Mouse (Mus musculus) forebrain, postnatal 0 days (tissue): Measurements from ENCODE around the gene Ptf1a. TPM values are rescaled to one million over a fixed set of nuclear protein-coding genes. Genes with fewer than 3 reads are reported as not detected.

Source experiments
- ATAC-seq: fragments of 200-750 bp; cut with Nextera tagmentation; 2 replicates; pipeline ENCODE4 v1.8.0; 2017; ENCODE audit warnings: mild to moderate bottlenecking, moderate library complexity
- DNase-seq: peaks from one replicate; pipeline ENCODE4 v3.0.0-alpha.2; 2015
- H3K27ac ChIP-seq: fragments of 300-500 bp; sonication (generic); 2 replicates; pipeline ENCODE4 v1.5.1; 2014; ENCODE audit warnings: low read depth, mild to moderate bottlenecking, antibody characterized with exemption, low read length, moderate library complexity, mixed read lengths
- H3K27me3 ChIP-seq: fragments of 300-500 bp; sonication (generic); 2 replicates; pipeline ENCODE4 v1.6.1; 2014; ENCODE audit warnings: mild to moderate bottlenecking, low read length, mixed read lengths; ENCODE audit not compliant: insufficient read depth
- H3K36me3 ChIP-seq: fragments of 300-500 bp; sonication (generic); 2 replicates; pipeline ENCODE4 v1.6.1; 2014; ENCODE audit warnings: mild to moderate bottlenecking, moderate library complexity; ENCODE audit not compliant: insufficient read depth
- H3K4me1 ChIP-seq: fragments of 300-500 bp; sonication (generic); 2 replicates; pipeline ENCODE4 v1.6.1; 2014; ENCODE audit warnings: antibody characterized with exemption; ENCODE audit not compliant: insufficient read depth
- H3K4me2 ChIP-seq: fragments of 300-500 bp; sonication (generic); 2 replicates; pipeline ENCODE4 v1.6.1; 2014; ENCODE audit warnings: low read depth, mild to moderate bottlenecking, moderate library complexity
- H3K4me3 ChIP-seq: fragments of 300-500 bp; sonication (generic); 2 replicates; pipeline ENCODE4 v1.5.1; 2014; ENCODE audit warnings: low read depth, low read length, mixed read lengths
- H3K9ac ChIP-seq: fragments of 300-500 bp; sonication (generic); 2 replicates; pipeline ENCODE4 v1.6.1; 2014; ENCODE audit warnings: mild to moderate bottlenecking
- H3K9me3 ChIP-seq: fragments of 300-500 bp; sonication (generic); 2 replicates; pipeline ENCODE4 v1.6.1; 2016; ENCODE audit warnings: low read length
- CTCF ChIP-seq: sonication (generic); IDR thresholded peaks from 2 replicates; pipeline ENCODE4 v1.5.1; 2016; ENCODE audit warnings: antibody characterized with exemption, control low read depth, low read depth
- WGBS: fragments of 180-500 bp; shearing (Covaris S2); extraction: QIAGEN DNeasy Blood & Tissue Kit; methylation state at CpG from one replicate; pipeline ENCODE4 v1.1.7; 2014; 5-methylcytosine and 5-hydroxymethylcytosine counted together
- polyA plus RNA-seq: library from polyadenylated mRNA; unstranded; fragments of >200 nt; fragmentation: Nextera tagmentation; extraction: Ambion mirVana; gene quantifications from 2 replicates; pipeline ENCODE4 v1.2.1, GENCODE M21; 2015
- total RNA-seq: library from RNA; depleted of rRNA; stranded (reverse); fragments of >200 nt; gene quantifications from 2 replicates; pipeline ENCODE4 v1.2.3, GENCODE M21; 2014; rRNA removed

Gene Ptf1a
- total RNA-seq (not detected in 2 replicates), polyA plus RNA-seq (not detected in 2 replicates)

DNA sequence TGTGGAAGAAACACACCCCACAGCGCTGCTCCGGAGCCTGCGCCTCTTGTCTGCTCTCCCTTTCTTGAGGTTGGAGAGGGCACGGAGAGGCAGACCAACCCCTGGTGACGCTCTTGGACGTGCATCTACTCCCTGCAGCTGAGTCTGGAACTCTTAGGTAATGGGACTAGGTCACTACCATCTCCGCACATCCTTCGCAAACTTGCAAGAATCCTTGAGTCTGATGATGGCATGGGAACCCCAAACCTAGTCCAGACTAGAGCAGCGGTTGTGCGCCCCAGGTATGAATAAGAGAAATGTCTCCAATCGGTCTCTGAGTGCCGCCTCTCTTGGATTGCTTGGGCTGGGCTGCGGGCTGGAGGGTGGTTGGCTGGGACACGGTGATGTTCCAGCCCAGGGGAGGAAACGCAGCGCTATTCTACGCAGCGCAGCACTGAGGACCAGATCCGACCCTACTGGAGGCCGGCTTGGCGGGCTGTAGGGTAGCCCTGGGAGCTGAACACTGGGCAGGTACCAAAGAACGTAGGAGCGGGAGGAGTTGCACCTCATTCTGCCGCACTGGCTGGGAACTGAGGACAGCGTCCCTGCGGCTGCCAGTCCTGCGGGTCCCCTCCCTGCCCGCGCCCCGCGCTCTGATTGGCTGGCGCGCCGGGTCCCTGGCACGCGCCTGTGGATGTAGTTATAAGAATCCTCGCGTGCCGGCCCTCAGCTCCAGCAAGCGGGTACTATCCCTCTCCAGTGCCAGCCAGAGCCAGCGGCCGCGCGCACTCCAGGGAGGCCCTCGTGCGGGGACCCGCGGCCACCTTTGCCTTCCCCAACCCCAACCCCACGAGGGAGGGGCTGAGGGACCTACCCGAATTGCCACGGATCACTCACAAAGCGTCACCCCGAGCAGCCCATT is at the start of gene Ptf1a:
Ptf1a (plus strand) TSS at position 733 of the 901 bp plus-strand sequence.
- Histone ChIP-seq H3K4me3 (peak within 1 kb of the TSS; percentile 35), H3K36me3 (no peaks in the 10 kb centered on the region), H3K9me3 (no peaks in the 10 kb centered on the region), H3K4me2 (peak within 1 kb of the TSS; percentile 55), H3K27ac (no peak within 1 kb of the TSS), H3K9ac (no peak within 1 kb of the TSS), H3K27me3 (peaks cover 85% of the 10 kb centered on the region), H3K4me1 (peaks cover 4% of the 10 kb centered on the region; the same call in 1 of the 2 replicates)
- DNase-seq = no peak
- peak; percentile 51 for ATAC-seq
- TF ChIP-seq CTCF = no peak
- WGBS = 1% methylated on average over 53 of the region's 53 CpGs

DNA sequence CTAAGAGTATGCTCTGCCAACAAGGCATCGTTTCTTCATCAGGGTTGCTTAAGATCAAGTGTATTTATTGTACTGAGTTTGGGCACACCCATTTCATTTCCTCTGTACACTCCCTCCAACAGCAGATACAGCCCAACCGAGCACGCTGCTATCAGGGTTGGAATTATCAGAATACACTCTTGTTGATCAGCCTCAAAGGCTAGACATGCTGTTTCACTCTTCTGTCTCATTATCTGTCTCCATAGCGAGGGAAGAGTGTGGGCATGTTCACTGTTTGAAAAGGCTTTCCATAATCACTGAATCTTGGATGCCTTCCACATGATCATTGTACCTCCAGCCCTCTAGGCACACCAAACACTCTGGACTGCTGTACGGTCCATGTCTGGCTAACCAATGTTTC is 40.1 kb upstream of the Ptf1a start:
- WGBS = 49% methylated on average over 5 of the region's 5 CpGs
- no peaks in the 10 kb centered on the region for H3K9me3 ChIP-seq

DNA sequence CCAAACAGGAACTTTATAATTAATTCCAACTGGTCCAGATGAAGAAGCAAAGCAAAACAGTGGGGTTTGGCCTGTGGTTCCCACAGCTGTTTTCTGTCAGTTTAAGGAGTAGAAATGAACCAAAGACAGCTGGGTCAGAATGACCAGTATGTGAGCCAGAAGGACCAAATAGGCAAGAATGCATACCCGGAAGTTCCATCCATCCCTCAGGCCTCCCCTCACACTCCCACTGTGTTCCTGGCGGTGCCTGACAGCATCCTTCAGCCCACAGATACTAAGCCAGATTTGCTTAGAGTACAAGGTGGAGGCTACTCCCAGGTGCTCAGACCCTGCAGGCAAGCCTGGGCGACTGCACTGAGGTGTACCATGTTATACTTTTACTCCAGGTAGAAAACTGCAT is 38.9 kb upstream of the Ptf1a start:
- Histone ChIP-seq H3K4me2 (no peak overlapping the region), H3K9ac (no peak overlapping the region), H3K36me3 (no peaks in the 10 kb centered on the region), H3K4me1 (no peaks in the 10 kb centered on the region), H3K27ac (no peak overlapping the region), H3K9me3 (no peaks in the 10 kb centered on the region), H3K27me3 (no peaks in the 10 kb centered on the region), H3K4me3 (no peak overlapping the region)
- ATAC-seq = no peak
- 80% methylated on average over 3 of the region's 3 CpGs for WGBS
- DNase-seq = no peak
- no peak for TF ChIP-seq CTCF

More for the DNA sequence above, 40.1 kb upstream of the Ptf1a start:
- H3K4me2 ChIP-seq = no peak overlapping the region
- no peak overlapping the region for H3K4me3 ChIP-seq
- H3K36me3 ChIP-seq = no peaks in the 10 kb centered on the region
- no peaks in the 10 kb centered on the region for H3K27me3 ChIP-seq
- H3K9ac ChIP-seq = no peak overlapping the region
- ATAC-seq = no peak
- TF ChIP-seq CTCF = no peak
- no peaks in the 10 kb centered on the region for H3K4me1 ChIP-seq
- H3K27ac ChIP-seq = no peak overlapping the region
- no peak for DNase-seq

DNA sequence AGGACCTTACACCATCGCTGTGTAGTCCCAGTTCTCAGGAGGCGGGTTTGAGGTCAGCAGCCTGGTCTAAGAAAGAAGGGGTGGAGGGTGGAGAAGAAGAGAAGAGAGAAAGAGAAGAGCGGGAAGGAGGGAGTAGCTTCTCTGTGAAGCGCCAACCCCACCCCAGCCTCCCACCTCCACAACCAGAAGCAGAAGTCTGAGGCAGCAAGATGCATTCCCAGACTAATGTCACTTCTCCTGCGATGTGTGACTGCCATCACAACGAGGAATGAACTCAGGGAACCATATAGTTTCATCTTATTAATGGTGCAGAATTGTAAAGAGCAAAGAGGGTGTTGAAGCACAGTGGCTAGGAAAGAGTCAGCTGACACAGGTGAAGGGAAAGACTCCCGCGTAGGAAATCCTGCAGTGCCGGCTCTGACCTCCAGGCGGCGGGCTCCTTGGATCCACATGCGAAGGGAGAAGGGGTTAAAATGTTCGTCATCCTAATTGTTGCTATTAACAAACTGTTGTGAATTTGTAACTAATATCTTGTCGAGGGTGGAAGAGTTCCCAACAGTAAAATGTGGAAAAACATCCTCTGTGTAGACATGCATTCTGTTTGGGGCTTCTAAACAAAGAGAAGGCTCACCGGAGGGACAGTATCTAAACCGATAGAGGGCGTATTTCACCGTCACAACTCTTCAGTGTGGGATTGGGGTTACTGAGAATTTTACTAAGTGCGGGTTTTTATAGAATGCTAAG is 31.1 kb upstream of the Ptf1a start:
- TF ChIP-seq CTCF = peak; percentile 87
- H3K27ac ChIP-seq = no peak overlapping the region
- 21% methylated on average over 19 of the region's 19 CpGs for WGBS
- H3K9me3 ChIP-seq = no peaks in the 10 kb centered on the region
- H3K9ac ChIP-seq = no peak overlapping the region
- ATAC-seq (peak; percentile 80), DNase-seq (peak; percentile 82)
- H3K36me3 ChIP-seq = no peaks in the 10 kb centered on the region
- H3K4me1 ChIP-seq = no peaks in the 10 kb centered on the region
- H3K4me2 ChIP-seq = peak overlapping the region; percentile 60
- peak overlapping the region; percentile 37 for H3K4me3 ChIP-seq
- no peaks in the 10 kb centered on the region for H3K27me3 ChIP-seq

DNA sequence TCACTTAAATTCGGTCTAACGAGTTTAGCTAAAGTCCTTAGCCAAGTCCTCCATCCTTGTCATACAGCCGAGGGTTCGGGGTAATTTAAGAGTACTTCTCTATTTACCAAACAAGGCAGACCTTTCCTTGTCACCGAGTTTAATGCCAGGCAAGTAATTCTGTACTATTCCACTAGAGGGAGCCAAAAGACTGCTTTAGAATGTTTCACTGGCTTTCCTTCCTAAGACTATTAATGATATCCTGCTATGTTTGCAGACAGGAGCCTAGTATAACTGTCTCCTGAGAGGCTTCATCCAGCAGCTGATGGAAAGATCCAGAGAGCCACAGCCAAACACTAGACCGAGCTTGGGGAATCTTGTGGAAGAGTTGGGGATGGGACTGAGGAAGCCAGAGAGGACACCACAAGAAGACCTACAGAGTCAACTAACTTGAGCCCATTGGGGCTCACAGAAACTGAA is 30.4 kb upstream of the Ptf1a start:
- Histone ChIP-seq H3K4me3 (peak overlapping the region; percentile 37), H3K9ac (no peak overlapping the region), H3K4me1 (no peaks in the 10 kb centered on the region), H3K27me3 (no peaks in the 10 kb centered on the region), H3K9me3 (no peaks in the 10 kb centered on the region), H3K4me2 (peak overlapping the region; percentile 60), H3K27ac (no peak overlapping the region), H3K36me3 (no peaks in the 10 kb centered on the region)
- 3% methylated on average over 6 of the region's 6 CpGs for WGBS
- peak; percentile 79 for ATAC-seq
- DNase-seq = peak; percentile 92
- TF ChIP-seq CTCF = peak; percentile 87

DNA sequence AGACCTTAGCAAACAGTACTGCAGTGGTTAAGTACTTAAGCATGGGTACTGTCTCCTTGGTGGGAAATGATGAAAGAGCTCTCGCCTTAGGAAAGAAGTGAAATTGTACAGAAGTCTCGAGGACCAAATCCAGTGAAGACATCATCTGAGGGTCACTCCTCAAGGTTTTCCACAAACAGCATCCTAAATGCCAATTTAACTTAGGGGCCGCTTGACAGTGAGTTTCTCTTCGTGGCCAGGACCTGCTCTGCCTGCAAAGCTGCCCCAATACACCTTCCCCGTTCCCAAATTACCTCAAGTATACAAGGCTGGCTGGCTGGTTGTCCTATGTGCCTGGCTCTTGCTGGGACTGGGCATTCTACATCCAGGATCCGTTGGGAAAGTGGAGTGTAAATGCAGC is 29.4 kb upstream of the Ptf1a start:
- TF ChIP-seq CTCF = no peak
- H3K9ac ChIP-seq = no peak overlapping the region
- no peaks in the 10 kb centered on the region for H3K4me1 ChIP-seq
- no peak for DNase-seq
- ATAC-seq = no peak
- no peaks in the 10 kb centered on the region for H3K36me3 ChIP-seq
- H3K4me2 ChIP-seq = no peak overlapping the region
- H3K4me3 ChIP-seq = no peak overlapping the region
- no peaks in the 10 kb centered on the region for H3K9me3 ChIP-seq
- 71% methylated on average over 6 of the region's 6 CpGs for WGBS
- H3K27ac ChIP-seq = no peak overlapping the region
- no peaks in the 10 kb centered on the region for H3K27me3 ChIP-seq
